Mouse (Mus musculus) CH12.LX (cell line): ENCODE measurements at regions not wholly inside any gene's neighbourhood (a gene's known extent, or its start where the extent isn't known, plus 50 kb on each side); places are given as distances from the start of the nearest gene placed in this dataset.

Source experiments
- DNase-seq: peaks from one replicate; pipeline ENCODE4 v3.0.0-alpha.2; 2013; ENCODE audit errors: extremely low read depth
- H3K27ac ChIP-seq: 2 replicates; pipeline ENCODE4 v1.5.1; 2012; ENCODE audit warnings: low read depth, mild to moderate bottlenecking, control low read depth, moderate library complexity; ENCODE audit not compliant: insufficient read depth
- H3K27me3 ChIP-seq: replicated peaks from 2 replicates; pipeline ENCODE3; 2012; ENCODE audit warnings: inconsistent platforms
- H3K36me3 ChIP-seq, 2 experiments: replicated peaks in 1 of 2; 2 replicates each; pipeline versions ENCODE3 to v1.6.1; 2012; ENCODE audit warnings: inconsistent platforms in 1 of 2, low read length in 1 of 2, mild to moderate bottlenecking in 1 of 2, mixed read lengths in 1 of 2, moderate library complexity in 1 of 2; ENCODE audit not compliant: control insufficient read depth in 1 of 2, insufficient read depth in 1 of 2
- H3K4me1 ChIP-seq, 2 experiments: 2 replicates each; pipeline ENCODE4 v1.6.1; 2012; ENCODE audit warnings: inconsistent platforms in 1 of 2, moderate library complexity in 1 of 2; ENCODE audit not compliant: insufficient read depth in 2 of 2, control insufficient read depth in 1 of 2
- H3K4me2 ChIP-seq: 2 replicates; pipeline ENCODE4 v1.6.1; 2012; ENCODE audit warnings: low read depth, mild to moderate bottlenecking, control low read depth; ENCODE audit not compliant: poor library complexity, insufficient read depth, severe bottlenecking
- H3K4me3 ChIP-seq, 3 experiments: fragments of 150-350 bp in 1 of 3; sonication (generic) in 1 of 3; replicated peaks in 1 of 3; 2 replicates each; pipeline versions ENCODE3 to v1.5.1; 2011 to 2012; ENCODE audit warnings: low read depth in 2 of 3, low read length in 2 of 3, mild to moderate bottlenecking in 2 of 3, moderate library complexity in 2 of 3, control low read depth in 1 of 3, improper control_type of control experiment in 1 of 3, inconsistent platforms in 1 of 3, mixed read lengths in 1 of 3; ENCODE audit not compliant: poor library complexity in 1 of 3
- H3K79me2 ChIP-seq: replicated peaks from 2 replicates; pipeline ENCODE4 v1.6.1; 2012; ENCODE audit warnings: mild to moderate bottlenecking, moderate library complexity; ENCODE audit not compliant: control insufficient read depth, poor library complexity, insufficient read depth, severe bottlenecking; ENCODE audit errors: extremely low read depth
- H3K9ac ChIP-seq: 2 replicates; pipeline ENCODE4 v1.6.1; 2012; ENCODE audit warnings: low read depth, mild to moderate bottlenecking, control low read depth, moderate library complexity; ENCODE audit not compliant: insufficient read depth
- H3K9me3 ChIP-seq: replicated peaks from 2 replicates; pipeline ENCODE3; 2012; ENCODE audit warnings: low read length, inconsistent platforms, mixed read lengths
- BHLHE40 ChIP-seq: IDR thresholded peaks from 2 replicates; pipeline ENCODE4 v1.6.1; 2011; ENCODE audit warnings: mild to moderate bottlenecking, low read depth, low read length, improper control_type of control experiment
- CHD2 ChIP-seq: IDR thresholded peaks from 2 replicates; pipeline ENCODE4 v1.6.1; 2011; ENCODE audit warnings: low read length, improper control_type of control experiment
- E2F4 ChIP-seq: IDR thresholded peaks from 2 replicates; pipeline ENCODE4 v1.6.1; 2011; ENCODE audit warnings: low read depth, low read length, improper control_type of control experiment; ENCODE audit not compliant: insufficient replicate concordance
- ELF1 ChIP-seq: IDR thresholded peaks from 2 replicates; pipeline ENCODE4 v1.6.1; 2014; ENCODE audit warnings: low read depth, mild to moderate bottlenecking, inconsistent platforms, low read length, improper control_type of control experiment
- EP300 ChIP-seq: IDR thresholded peaks from 2 replicates; pipeline ENCODE4 v1.6.1; 2011; ENCODE audit warnings: low read length, improper control_type of control experiment
- GABPA ChIP-seq: IDR thresholded peaks from 2 replicates; pipeline ENCODE4 v1.6.1; 2012; ENCODE audit warnings: low read depth, low read length, improper control_type of control experiment, inconsistent platforms; ENCODE audit not compliant: insufficient replicate concordance
- HCFC1 ChIP-seq: IDR thresholded peaks from 2 replicates; pipeline ENCODE4 v1.6.1; 2012; ENCODE audit warnings: low read depth, mild to moderate bottlenecking, inconsistent platforms, low read length, improper control_type of control experiment
- IRF4 ChIP-seq: IDR thresholded peaks from 2 replicates; pipeline ENCODE4 v1.6.1; 2014; ENCODE audit warnings: low read depth, mild to moderate bottlenecking, inconsistent platforms, low read length, improper control_type of control experiment
- JUN ChIP-seq: IDR thresholded peaks from 2 replicates; pipeline ENCODE4 v1.6.1; 2011; ENCODE audit warnings: low read depth, mild to moderate bottlenecking, low read length, improper control_type of control experiment, moderate library complexity; ENCODE audit not compliant: insufficient read depth
- JUND ChIP-seq: conservative IDR thresholded peaks from 2 replicates; pipeline ENCODE4 v1.6.1; 2011; ENCODE audit warnings: low read depth, low read length, improper control_type of control experiment
- KAT2A ChIP-seq: IDR thresholded peaks from 2 replicates; pipeline ENCODE4 v1.6.1; 2012; ENCODE audit warnings: low read length, improper control_type of control experiment, inconsistent platforms; ENCODE audit not compliant: insufficient replicate concordance
- MEF2A ChIP-seq: IDR thresholded peaks from 2 replicates; pipeline ENCODE4 v1.6.1; 2014; ENCODE audit warnings: low read depth, mild to moderate bottlenecking, inconsistent platforms, low read length, improper control_type of control experiment, borderline replicate concordance
- NELFE ChIP-seq: IDR thresholded peaks from 2 replicates; pipeline ENCODE4 v1.6.1; 2011; ENCODE audit warnings: low read depth, low read length, improper control_type of control experiment
- NRF1 ChIP-seq: IDR thresholded peaks from 2 replicates; pipeline ENCODE4 v1.6.1; 2014; ENCODE audit warnings: low read depth, mild to moderate bottlenecking, inconsistent platforms, low read length, improper control_type of control experiment, moderate library complexity
- PAX5 ChIP-seq: IDR thresholded peaks from 2 replicates; pipeline ENCODE4 v1.6.1; 2012; ENCODE audit warnings: low read length, inconsistent platforms, mixed read lengths
- SIN3A ChIP-seq: IDR thresholded peaks from 2 replicates; pipeline ENCODE4 v1.6.1; 2012; ENCODE audit warnings: low read length, improper control_type of control experiment, inconsistent platforms
- SMC3 ChIP-seq: IDR thresholded peaks from 2 replicates; pipeline ENCODE4 v1.6.1; 2011; ENCODE audit warnings: low read depth, low read length, improper control_type of control experiment
- TBP ChIP-seq: conservative IDR thresholded peaks from 2 replicates; pipeline ENCODE4 v1.6.1; 2011; ENCODE audit warnings: low read depth, low read length, improper control_type of control experiment
- UBTF ChIP-seq: IDR thresholded peaks from 2 replicates; pipeline ENCODE4 v1.6.1; 2012; ENCODE audit warnings: low read depth, mild to moderate bottlenecking, inconsistent platforms, low read length, improper control_type of control experiment, moderate library complexity
- USF1 ChIP-seq: IDR thresholded peaks from 2 replicates; pipeline ENCODE4 v1.6.1; 2014; ENCODE audit warnings: low read depth, mild to moderate bottlenecking, inconsistent platforms, low read length, improper control_type of control experiment
- USF2 ChIP-seq: conservative IDR thresholded peaks from 2 replicates; pipeline ENCODE4 v1.6.1; 2011; ENCODE audit warnings: low read depth, low read length, improper control_type of control experiment
- ZKSCAN1 ChIP-seq: IDR thresholded peaks from 2 replicates; pipeline ENCODE4 v1.6.1; 2012; ENCODE audit warnings: low read depth, inconsistent platforms, low read length, improper control_type of control experiment, borderline replicate concordance
- ZNF384 ChIP-seq: IDR thresholded peaks from 2 replicates; pipeline ENCODE4 v1.6.1; 2012; ENCODE audit warnings: low read depth, low read length, improper control_type of control experiment, inconsistent platforms
- dilution Hi-C: fragments of 300-500 bp; cut with MboI; formaldehyde crosslinking; loops from 2 replicates; pipeline ENCODE4 v1.14.3; 2020; ENCODE audit warnings: low sequenced_read_pairs; ENCODE audit not compliant: extremely low pct_unique_long_range_greater_than_20kb, extremely low pct_ligation_motif_present
- in situ Hi-C: fragments of 300-500 bp; cut with MboI; formaldehyde crosslinking; loops from 3 replicates; pipeline ENCODE4 v1.14.3; 2019; ENCODE audit warnings: low sequenced_read_pairs, low pct_ligation_motif_present, low pct_unique_long_range_greater_than_20kb, mixed read lengths

DNA sequence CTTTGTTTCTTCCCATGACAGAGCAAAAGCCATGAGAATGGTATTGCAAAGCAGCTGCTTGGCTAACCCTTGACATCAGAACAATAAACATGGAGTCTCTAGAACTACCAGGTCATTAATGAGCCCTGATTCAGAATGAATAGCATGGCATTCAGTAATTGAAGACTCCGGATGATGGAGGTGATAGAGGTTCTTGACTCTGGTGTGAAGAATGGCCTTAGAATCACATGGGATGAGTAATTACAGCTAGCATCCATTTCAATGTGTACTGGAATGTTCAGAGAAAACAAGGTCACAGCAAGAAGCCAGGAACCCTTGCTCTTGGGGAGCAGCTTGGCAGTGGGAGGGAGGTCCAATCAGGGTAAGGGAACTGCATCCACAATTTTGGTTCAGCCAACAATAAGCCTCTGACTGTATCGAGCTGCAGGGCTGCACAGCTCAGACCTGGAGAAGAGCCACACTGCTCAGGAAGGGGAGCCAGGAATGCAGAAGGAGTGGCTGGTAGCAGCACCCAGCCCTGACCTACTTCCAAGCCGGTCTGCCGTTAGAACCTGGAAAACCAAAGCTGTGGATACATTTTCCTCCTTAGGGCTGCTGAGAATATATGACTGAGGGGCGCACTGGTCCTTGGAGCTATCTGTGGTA lies 275.1 kb downstream of the Maf start:
- dilution Hi-C loops = no loop called here
- H3K9me3 ChIP-seq = no peaks in the 10 kb centered on the region
- no peaks in the 10 kb centered on the region for H3K4me1 ChIP-seq
- H3K27ac ChIP-seq = no peak overlapping the region
- H3K4me2 ChIP-seq = no peak overlapping the region
- H3K27me3 ChIP-seq = peaks cover 75% of the 10 kb centered on the region
- no peak overlapping the region for H3K9ac ChIP-seq
- no peak for DNase-seq
- in situ Hi-C loops = no loop called here
- H3K79me2 ChIP-seq = no peaks in the 10 kb centered on the region
- no peak overlapping the region for H3K4me3 ChIP-seq
- TF ChIP-seq NRF1 (no peak), HCFC1 (no peak), BHLHE40 (no peak), TBP (no peak), USF1 (no peak), IRF4 (no peak), CHD2 (no peak)
- no peaks in the 10 kb centered on the region for H3K36me3 ChIP-seq

DNA sequence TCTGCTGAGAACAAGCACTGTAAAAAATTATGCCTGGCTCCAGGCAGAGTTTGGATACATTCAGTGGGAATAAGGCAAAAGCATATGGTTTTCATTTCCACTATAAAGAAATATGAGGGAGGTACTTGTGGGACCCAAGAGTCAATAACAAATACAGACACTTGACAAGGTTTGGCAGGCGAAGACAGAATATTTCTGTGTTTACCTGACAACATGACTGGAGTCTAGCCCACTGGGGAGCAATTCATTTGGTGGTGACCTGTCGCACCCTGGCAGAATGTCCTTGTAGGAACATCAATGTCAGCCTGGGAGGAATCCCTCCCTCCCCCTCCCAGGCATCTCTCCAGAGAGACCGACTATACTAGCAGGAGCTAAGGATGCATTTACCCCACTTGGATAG lies 276.8 kb downstream of the Maf start:
- no peaks in the 10 kb centered on the region for H3K79me2 ChIP-seq
- no peak overlapping the region for H3K9ac ChIP-seq
- no peak overlapping the region for H3K4me2 ChIP-seq
- peaks cover 73% of the 10 kb centered on the region for H3K27me3 ChIP-seq
- DNase-seq = no peak
- no peak overlapping the region for H3K27ac ChIP-seq
- dilution Hi-C loops (no loop called here), in situ Hi-C loops (no loop called here)
- no peaks in the 10 kb centered on the region for H3K36me3 ChIP-seq
- H3K4me3 ChIP-seq = no peak overlapping the region
- no peaks in the 10 kb centered on the region for H3K9me3 ChIP-seq
- no peaks in the 10 kb centered on the region for H3K4me1 ChIP-seq
- no peak for TF ChIP-seq GABPA
- TF ChIP-seq PAX5 = no peak
- no peak for TF ChIP-seq JUN
- no peak for TF ChIP-seq ZKSCAN1
- TF ChIP-seq BHLHE40 = no peak

DNA sequence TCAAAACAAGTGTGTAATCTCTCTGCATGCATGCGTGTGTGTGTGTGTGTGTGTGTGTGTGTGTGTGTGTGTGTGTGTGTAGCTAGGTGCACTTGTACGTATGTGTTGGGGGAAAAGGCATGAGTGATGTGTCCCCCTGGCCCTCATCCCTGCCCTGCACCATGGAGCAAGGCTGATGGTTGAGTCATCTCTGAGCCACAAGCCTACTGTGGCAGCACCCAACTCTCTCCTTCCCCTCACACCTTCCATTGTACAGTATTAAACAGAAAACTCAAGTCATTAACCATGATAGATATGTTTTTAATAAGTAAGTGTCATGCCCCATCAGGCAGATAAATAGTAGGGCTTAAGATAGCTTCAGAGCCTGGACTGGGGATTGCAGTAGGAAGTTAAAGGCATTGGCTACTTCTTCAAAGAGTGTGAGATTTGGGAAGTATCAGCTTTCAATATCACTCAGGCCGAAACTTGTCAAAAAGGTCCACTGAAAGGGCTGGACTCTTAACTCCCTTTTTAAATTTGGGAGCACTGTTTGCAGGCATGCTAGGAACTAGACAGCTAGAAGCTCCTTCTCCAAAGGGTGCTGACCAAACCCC lies 278.2 kb downstream of the Maf start:
- H3K27me3 ChIP-seq = peaks cover 81% of the 10 kb centered on the region
- H3K4me1 ChIP-seq = no peaks in the 10 kb centered on the region
- no peak for DNase-seq
- dilution Hi-C loops = no loop called here
- H3K79me2 ChIP-seq = no peaks in the 10 kb centered on the region
- H3K9ac ChIP-seq = no peak overlapping the region
- H3K36me3 ChIP-seq = no peaks in the 10 kb centered on the region
- H3K4me3 ChIP-seq = no peak overlapping the region
- TF ChIP-seq KAT2A (no peak), E2F4 (no peak), EP300 (no peak), UBTF (no peak), NELFE (no peak), IRF4 (no peak), BHLHE40 (no peak), MEF2A (no peak), USF2 (no peak), ZNF384 (no peak), SIN3A (no peak), ELF1 (no peak), SMC3 (no peak), JUND (no peak)
- TF ChIP-seq, all 38 proteins: peak for 0
- Histone ChIP-seq H3K27ac (no peak overlapping the region), H3K9me3 (no peaks in the 10 kb centered on the region), H3K4me2 (no peak overlapping the region)
- in situ Hi-C loops = no loop called here
